Mouse (Mus musculus) lung, embryonic 14.5 days (tissue): ENCODE measurements around the gene Gm5447. TPM values are rescaled to one million over a fixed set of nuclear protein-coding genes. Genes with fewer than 3 reads are reported as not detected.

Source experiments
- ATAC-seq: fragments of 200-750 bp; cut with Nextera tagmentation; 2 replicates; pipeline ENCODE4 v1.8.0; 2017; ENCODE audit warnings: mild to moderate bottlenecking, moderate TSS enrichment, moderate library complexity; ENCODE audit not compliant: insufficient read depth
- DNase-seq: peaks from one replicate; pipeline ENCODE4 v3.0.0-alpha.2; 2015
- H3K27ac ChIP-seq: fragments of 300-500 bp; sonication (generic); 2 replicates; pipeline ENCODE4 v1.5.1; 2014; ENCODE audit warnings: low read depth, mild to moderate bottlenecking, moderate library complexity
- H3K27me3 ChIP-seq: fragments of 300-500 bp; sonication (generic); 2 replicates; pipeline ENCODE4 v1.6.1; 2014; ENCODE audit warnings: low read length, control low read depth; ENCODE audit not compliant: insufficient read depth
- H3K36me3 ChIP-seq: fragments of 300-500 bp; sonication (generic); 2 replicates; pipeline ENCODE4 v1.6.1; 2014; ENCODE audit warnings: control low read depth; ENCODE audit not compliant: insufficient read depth
- H3K4me1 ChIP-seq: fragments of 300-500 bp; sonication (generic); 2 replicates; pipeline ENCODE4 v1.6.1; 2014; ENCODE audit warnings: antibody characterized with exemption, control low read depth; ENCODE audit not compliant: insufficient read depth
- H3K4me2 ChIP-seq: fragments of 300-500 bp; sonication (generic); 2 replicates; pipeline ENCODE4 v1.6.1; 2014; ENCODE audit warnings: mild to moderate bottlenecking
- H3K4me3 ChIP-seq: fragments of 300-500 bp; sonication (generic); 2 replicates; pipeline ENCODE4 v1.5.1; 2014; ENCODE audit warnings: low read depth, low read length
- H3K9ac ChIP-seq: fragments of 300-500 bp; sonication (generic); 2 replicates; pipeline ENCODE4 v1.6.1; 2014
- H3K9me3 ChIP-seq: fragments of 300-500 bp; sonication (generic); 2 replicates; pipeline ENCODE4 v1.6.1; 2016; ENCODE audit warnings: low read depth, low read length, control low read depth
- CTCF ChIP-seq: IDR thresholded peaks from 2 replicates; pipeline ENCODE4 v1.5.1; 2016; ENCODE audit warnings: antibody characterized with exemption, low read depth
- whole genome bisulfite sequencing: fragments of 180-500 bp; shearing (Covaris S2); extraction: QIAGEN DNeasy Blood & Tissue Kit; methylation state at CpG from one replicate; pipeline ENCODE4 v1.1.7; 2014; 5-methylcytosine and 5-hydroxymethylcytosine counted together
- polyA plus RNA-seq: library from polyadenylated mRNA; unstranded; fragments of >200 nt; fragmentation: Nextera tagmentation; extraction: Ambion mirVana; gene quantifications from 2 replicates; pipeline ENCODE4 v1.2.1, GENCODE M21; 2014

Gm5447 gene
- polyA plus RNA-seq, 1 experiment from 2014 or later, result not detected

GRCm38 (mm10) chr13:30947540-30947939 lies 26.5 kb upstream of the Gm5447 start, which contains the start of gene Hus1b:
Gene Hus1b (minus strand): TSS chr13:30947759.
- Histone ChIP-seq H3K4me3 (no peak within 1 kb of the TSS), H3K27ac (0 out of 2 replicates have a peak within 1 kb of the TSS, but pooled peaks have one; percentile 1), H3K9me3 (no peaks in the 10 kb centered on the region), H3K9ac (no peak within 1 kb of the TSS), H3K27me3 (no peaks in the 10 kb centered on the region), H3K4me2 (no peak within 1 kb of the TSS), H3K36me3 (0 out of 2 replicates have a peak, but pooled peaks cover 5% of the 10 kb centered on the region), H3K4me1 (peaks cover 5% of the 10 kb centered on the region; the same call in 1 of the 2 replicates)
- TF ChIP-seq CTCF, result no peak
- no peak for DNase-seq
- ATAC-seq, result peak; percentile 11; the same call in 1 of the 2 replicates
- WGBS, result 88% methylated on average over 11 of the region's 11 CpGs

- Histone ChIP-seq H3K9me3 (no peaks in the 10 kb centered on the region), H3K4me2 (no peak overlapping the region), H3K4me1 (peaks cover 5% of the 10 kb centered on the region; the same call in 1 of the 2 replicates), H3K27me3 (no peaks in the 10 kb centered on the region), H3K9ac (no peak overlapping the region), H3K4me3 (no peak overlapping the region), H3K27ac (no peak overlapping the region), H3K36me3 (0 out of 2 replicates have a peak, but pooled peaks cover 5% of the 10 kb centered on the region)
- ATAC-seq (no peak), DNase-seq (no peak)
- no peak for TF ChIP-seq CTCF
- WGBS, result 90% methylated on average over 9 of the region's 9 CpGs
Observed at GRCm38 (mm10) chr13:30949181-30949580, 24.8 kb upstream of the Gm5447 start.

GRCm38 (mm10) chr13:30952044-30952443 lies 22.0 kb upstream of the Gm5447 start:
- WGBS, result 78% methylated on average over 2 of the region's 2 CpGs
- no peak for TF ChIP-seq CTCF
- H3K36me3 ChIP-seq, result 0 out of 2 replicates have a peak, but pooled peaks cover 2% of the 10 kb centered on the region
- no peak overlapping the region for H3K27ac ChIP-seq
- no peak overlapping the region for H3K9ac ChIP-seq
- no peak overlapping the region for H3K4me3 ChIP-seq
- H3K9me3 ChIP-seq, result no peaks in the 10 kb centered on the region
- H3K27me3 ChIP-seq, result no peaks in the 10 kb centered on the region
- no peak overlapping the region for H3K4me2 ChIP-seq
- no peak for DNase-seq
- ATAC-seq, result no peak
- H3K4me1 ChIP-seq, result peaks cover 2% of the 10 kb centered on the region; the same call in 1 of the 2 replicates

- TF ChIP-seq CTCF, result no peak
- H3K4me3 ChIP-seq, result no peak overlapping the region
- no peak overlapping the region for H3K27ac ChIP-seq
- no peak overlapping the region for H3K9ac ChIP-seq
- H3K27me3 ChIP-seq, result no peaks in the 10 kb centered on the region
- no peak for DNase-seq
- H3K36me3 ChIP-seq, result no peaks in the 10 kb centered on the region
- H3K4me1 ChIP-seq, result no peaks in the 10 kb centered on the region
- H3K9me3 ChIP-seq, result no peaks in the 10 kb centered on the region
- 11% methylated on average over 1 of the region's 1 CpGs for WGBS
- H3K4me2 ChIP-seq, result no peak overlapping the region
- no peak for ATAC-seq
Observed at GRCm38 (mm10) chr13:30953580-30953979, 20.4 kb upstream of the Gm5447 start.

GRCm38 (mm10) chr13:30960714-30961113 lies 13.3 kb upstream of the Gm5447 start:
- 77% methylated on average over 2 of the region's 2 CpGs for WGBS
- ATAC-seq (no peak), DNase-seq (no peak)
- H3K4me2 ChIP-seq, result no peak overlapping the region
- H3K27me3 ChIP-seq, result no peaks in the 10 kb centered on the region
- no peaks in the 10 kb centered on the region for H3K4me1 ChIP-seq
- no peak overlapping the region for H3K27ac ChIP-seq
- H3K9ac ChIP-seq, result no peak overlapping the region
- H3K4me3 ChIP-seq, result no peak overlapping the region
- no peaks in the 10 kb centered on the region for H3K9me3 ChIP-seq
- no peaks in the 10 kb centered on the region for H3K36me3 ChIP-seq
- TF ChIP-seq CTCF, result no peak

GRCm38 (mm10) chr13:30961932-30962331 lies 12.1 kb upstream of the Gm5447 start:
- Histone ChIP-seq H3K4me3 (no peak overlapping the region), H3K4me2 (no peak overlapping the region), H3K27me3 (no peaks in the 10 kb centered on the region), H3K27ac (no peak overlapping the region), H3K9ac (no peak overlapping the region), H3K4me1 (0 out of 2 replicates have a peak, but pooled peaks cover 3% of the 10 kb centered on the region), H3K9me3 (no peaks in the 10 kb centered on the region), H3K36me3 (no peaks in the 10 kb centered on the region)
- WGBS, result 48% methylated on average over 2 of the region's 2 CpGs
- TF ChIP-seq CTCF, result no peak
- no peak for ATAC-seq
- DNase-seq, result no peak

- H3K27me3 ChIP-seq, result no peaks in the 10 kb centered on the region
- DNase-seq (peak; percentile 90), ATAC-seq (peak; percentile 98)
- 11% methylated on average over 10 of the region's 10 CpGs for WGBS
- peak overlapping the region; percentile 26; the same call in 1 of the 2 replicates for H3K4me2 ChIP-seq
- H3K27ac ChIP-seq, result peak overlapping the region; percentile 58; the same call in 1 of the 2 replicates
- H3K36me3 ChIP-seq, result no peaks in the 10 kb centered on the region
- peaks cover 14% of the 10 kb centered on the region for H3K4me1 ChIP-seq
- TF ChIP-seq CTCF, result no peak
- H3K4me3 ChIP-seq, result no peak overlapping the region
- H3K9me3 ChIP-seq, result no peaks in the 10 kb centered on the region
- no peak overlapping the region for H3K9ac ChIP-seq
Observed at GRCm38 (mm10) chr13:30966507-30966911, 7.5 kb upstream of the Gm5447 start.
